Comparison of ENCODE assay signal across 11 mouse cellular contexts in the genomic region with DNA sequence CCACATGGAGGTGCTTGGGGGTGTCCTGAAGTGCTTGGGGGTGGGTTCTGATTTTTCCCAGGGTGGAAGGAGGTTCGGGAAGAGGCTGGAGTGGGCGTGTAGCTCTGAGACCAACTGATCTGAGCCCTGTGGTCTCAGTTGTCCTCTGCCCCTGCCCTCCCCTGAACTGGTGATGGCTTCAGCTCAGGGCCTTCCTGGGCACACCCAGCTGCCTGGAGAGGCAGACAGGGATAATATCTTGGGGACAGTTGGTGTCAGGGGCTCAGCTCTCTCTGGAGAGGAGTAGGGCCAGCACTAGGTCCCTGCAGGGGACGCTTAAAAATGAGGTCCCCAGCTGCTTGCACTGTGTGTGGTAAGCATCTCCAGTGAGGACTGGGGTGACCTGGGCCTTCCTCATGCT. TPM values are rescaled to one million over a fixed set of nuclear protein-coding genes. Genes with fewer than 3 reads are reported as not detected.
A peak's percentile ranks its signal among the peaks of the same experiment; 100 is the strongest.
DNase-seq lines count a peak whose midpoint lies in the region; ATAC-seq and TF ChIP-seq lines count a peak whose summit lies in the region.
"Had no signal": no experiment of that assay in that cellular context is flagged by ENCODE, and none has a peak within 500 bp of the region (broad histone marks: within the 10 kb centered on the region; RNA-seq: fewer than 3 reads in every experiment).

No protein-coding gene starts in this region.

- H3K9me3 ChIP-seq in forebrain, embryonic 10.5 days = no peaks in the 10 kb centered on the region
- H3K9me3 ChIP-seq in forebrain, embryonic 16.5 days (ENCODE audit: control insufficient read depth, low read length) = no peaks in the 10 kb centered on the region

- no peak for DNase-seq in forebrain, embryonic 10.5 days (ENCODE audit: extremely low spot score, low spot score)
- no peak for DNase-seq in spleen, adult 2 months (ENCODE audit: low read depth in 1 of 2, low spot score in 2 of 2)
- DNase-seq in spleen, adult 18-20 months = no peak
- peak; percentile 85 for DNase-seq in liver
- peak; percentile 69 to 82 for DNase-seq in spleen, postnatal 4 days (ENCODE audit: low spot score in 2 of 2)
- DNase-seq in natural killer cell, adult 2 months (ENCODE audit: low spot score in 2 of 2) = no peak
- DNase-seq in cerebellum, adult 11 months = no peak
- DNase-seq: embryo, embryonic 11 days; heart, postnatal 14 days; lung, postnatal 4 days had no signal

- no peak for TF ChIP-seq POLR2A in spleen, adult 2 months (IDR thresholded peaks at IDR 0.05; ENCODE audit: low read depth, low read length)

- peaks cover 27% of the 10 kb centered on the region for H3K36me3 ChIP-seq in forebrain, embryonic 10.5 days (replicated peaks)
- H3K36me3 ChIP-seq in forebrain, embryonic 16.5 days (ENCODE audit: control insufficient read depth, insufficient read depth) = peaks cover 7% of the 10 kb centered on the region; the same call in 1 of the 2 replicates
- peaks cover 11% of the 10 kb centered on the region for H3K36me3 ChIP-seq in spleen, adult 2 months (ENCODE audit: control insufficient read depth, insufficient read depth, low read length)

- no peak for ATAC-seq in forebrain, embryonic 16.5 days

- WGBS in forebrain, embryonic 10.5 days = 71% methylated on average over 3 of the region's 3 CpGs
- 63% methylated on average over 3 of the region's 3 CpGs for WGBS in forebrain, embryonic 16.5 days
- WGBS in spleen, adult 2 months = 80% methylated on average over 3 of the region's 3 CpGs

- H3K27ac ChIP-seq in forebrain, embryonic 10.5 days = peak overlapping the region; percentile 56
- H3K27ac ChIP-seq in forebrain, embryonic 16.5 days (ENCODE audit: low read length) = no peak overlapping the region
- H3K27ac ChIP-seq in spleen, adult 2 months (ENCODE audit: insufficient read depth, low read length) = peak overlapping the region; percentile 26

- H3K27me3 ChIP-seq in forebrain, embryonic 10.5 days (ENCODE audit: poor library complexity, severe bottlenecking) = no peaks in the 10 kb centered on the region
- H3K27me3 ChIP-seq in forebrain, embryonic 16.5 days (replicated peaks; ENCODE audit: control insufficient read depth, insufficient read depth, low read length) = no peaks in the 10 kb centered on the region
- H3K27me3 ChIP-seq in spleen, adult 2 months (ENCODE audit: control insufficient read depth, insufficient read depth, low read length) = no peaks in the 10 kb centered on the region

- no peak for TF ChIP-seq CTCF in spleen, adult 2 months (IDR thresholded peaks at IDR 0.05; ENCODE audit: extremely low read depth, insufficient read depth, insufficient read length, insufficient replicate concordance)

- no peak overlapping the region for H3K9ac ChIP-seq in forebrain, embryonic 16.5 days (replicated peaks; ENCODE audit: low read depth, low read length)

- H3K4me1 ChIP-seq in forebrain, embryonic 10.5 days = peaks cover 49% of the 10 kb centered on the region
- peaks cover 30% of the 10 kb centered on the region for H3K4me1 ChIP-seq in forebrain, embryonic 16.5 days (replicated peaks; ENCODE audit: control insufficient read depth, insufficient read depth, low read length)
- peaks cover 4% of the 10 kb centered on the region for H3K4me1 ChIP-seq in spleen, adult 2 months (ENCODE audit: control insufficient read depth, insufficient read depth, insufficient read length)

- peak overlapping the region; percentile 11; the same call in 1 of the 2 replicates for H3K4me3 ChIP-seq in forebrain, embryonic 10.5 days
- no peak overlapping the region for H3K4me3 ChIP-seq in forebrain, embryonic 16.5 days (replicated peaks; ENCODE audit: low read length)
- no peak overlapping the region for H3K4me3 ChIP-seq in spleen, adult 2 months (ENCODE audit: extremely low read depth, insufficient read depth, insufficient read length)

- no peak overlapping the region for H3K4me2 ChIP-seq in forebrain, embryonic 16.5 days (ENCODE audit: low read length)

RNA-seq across cellular contexts. Expression of gene Sppl2b, which starts 2.8 kb away (rescaled TPM):
- polyA plus RNA-seq in forebrain, embryonic 10.5 days (2016; fragmentation: Nextera tagmentation; extraction: Ambion mirVana) = 43.9 and 44.9 TPM in 2 replicates
- 64.9 and 78.6 TPM in 2 replicates for polyA plus RNA-seq in forebrain, embryonic 16.5 days (2015; fragmentation: Nextera tagmentation; extraction: Ambion mirVana)
- 127 and 130 TPM in 2 replicates for polyA plus RNA-seq in spleen, adult 2 months (2012; rRNA removed)

RNA-seq across cellular contexts. Expression of gene Lsm7, which starts 2.8 kb away (rescaled TPM):
- 351 and 360 TPM in 2 replicates for polyA plus RNA-seq in forebrain, embryonic 10.5 days (2016; fragmentation: Nextera tagmentation; extraction: Ambion mirVana)
- 223 and 228 TPM in 2 replicates for polyA plus RNA-seq in forebrain, embryonic 16.5 days (2015; fragmentation: Nextera tagmentation; extraction: Ambion mirVana)
- polyA plus RNA-seq in spleen, adult 2 months (2012; rRNA removed) = 84.0 and 103 TPM in 2 replicates

RNA-seq across cellular contexts. Expression of gene Tmprss9, which starts 13.8 kb away (rescaled TPM):
- polyA plus RNA-seq in forebrain, embryonic 10.5 days (2016; fragmentation: Nextera tagmentation; extraction: Ambion mirVana) = 0.05 TPM in 1 of 2 replicates, not detected in the other
- 0.24 and 0.25 TPM in 2 replicates for polyA plus RNA-seq in forebrain, embryonic 16.5 days (2015; fragmentation: Nextera tagmentation; extraction: Ambion mirVana)
- 0.08 and 0.09 TPM in 2 replicates for polyA plus RNA-seq in spleen, adult 2 months (2012; rRNA removed)

RNA-seq across cellular contexts. Expression of gene Lingo3, which starts 14.0 kb away (rescaled TPM):
- polyA plus RNA-seq in forebrain, embryonic 10.5 days (2016; fragmentation: Nextera tagmentation; extraction: Ambion mirVana) = 1.5 and 2.0 TPM in 2 replicates
- polyA plus RNA-seq in forebrain, embryonic 16.5 days (2015; fragmentation: Nextera tagmentation; extraction: Ambion mirVana) = 6.0 and 9.3 TPM in 2 replicates
- polyA plus RNA-seq in spleen, adult 2 months (2012; rRNA removed) = 0.02 TPM in 2 replicates

RNA-seq across cellular contexts. Expression of gene Oaz1, which starts 31.4 kb away (rescaled TPM):
- 2,273 and 2,281 TPM in 2 replicates for polyA plus RNA-seq in forebrain, embryonic 10.5 days (2016; fragmentation: Nextera tagmentation; extraction: Ambion mirVana)
- polyA plus RNA-seq in forebrain, embryonic 16.5 days (2015; fragmentation: Nextera tagmentation; extraction: Ambion mirVana) = 1,342 and 1,351 TPM in 2 replicates
- polyA plus RNA-seq in spleen, adult 2 months (2012; rRNA removed) = 730 and 862 TPM in 2 replicates

Comparison
In these comparisons a context has a peak if more than half of its experiments do, and no peak if none do; other contexts are left out.
1. DNase-seq: peak in liver (single experiment) and spleen, postnatal 4 days (2 of 2); none in forebrain, embryonic 10.5 days (single experiment), spleen, adult 2 months (0 of 2), spleen, adult 18-20 months (0 of 2), natural killer cell, adult 2 months (0 of 2) and cerebellum, adult 11 months (single experiment).